Mouse (Mus musculus) frontal cortex, postnatal 25 days (tissue): ENCODE results near the gene Cldn15.
"Not testable (repeated sequence)": the region's sequence is repeated elsewhere in the genome, so short reads cannot be mapped to it uniquely, and the experiment has no call there.

Experiments
- DNase-seq, 2 experiments: peaks; one replicate each; pipeline ENCODE4 v3.0.0; 2022; ENCODE audit warnings: low spot score in 2 of 2

Cldn15 gene

DNA sequence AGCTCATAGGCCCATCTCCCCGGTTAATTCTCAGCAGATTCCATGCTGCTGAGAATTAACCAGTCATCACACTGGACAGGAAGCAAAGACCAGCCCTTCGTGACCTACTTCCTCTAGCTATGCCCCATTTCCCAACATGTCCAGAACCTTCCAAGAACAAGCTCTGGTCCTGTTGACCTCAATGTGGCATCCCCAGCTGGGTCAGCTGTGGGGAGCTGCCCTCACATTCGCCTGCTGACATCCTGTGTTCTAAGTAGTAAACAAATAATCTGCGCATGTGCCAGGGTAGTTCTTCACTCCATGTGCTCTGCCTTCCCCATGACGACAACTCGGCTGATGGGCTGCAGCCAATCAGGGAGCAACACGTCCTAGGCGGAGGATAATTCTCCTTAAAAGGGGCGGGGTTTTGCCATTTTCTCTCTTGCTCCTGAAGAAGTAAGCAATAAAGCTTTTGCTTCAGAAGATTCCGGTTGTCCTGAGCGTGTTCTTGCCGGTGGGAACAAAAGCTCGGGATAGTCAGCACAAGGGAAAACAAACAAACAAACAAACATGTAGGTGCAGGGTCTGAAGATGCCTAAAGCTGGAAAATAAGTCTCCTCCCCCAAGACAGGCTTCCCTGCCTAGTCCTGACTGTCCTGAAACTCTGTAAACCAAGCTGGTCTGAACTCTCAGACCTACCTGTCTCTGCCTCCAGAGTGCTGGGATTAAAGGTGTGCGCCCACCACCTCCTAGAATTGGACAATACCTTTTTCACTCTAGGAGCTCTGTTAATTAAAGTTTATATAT is 16.7 kb upstream of the Cldn15 start:
- not testable (repeated sequence) for DNase-seq

DNA sequence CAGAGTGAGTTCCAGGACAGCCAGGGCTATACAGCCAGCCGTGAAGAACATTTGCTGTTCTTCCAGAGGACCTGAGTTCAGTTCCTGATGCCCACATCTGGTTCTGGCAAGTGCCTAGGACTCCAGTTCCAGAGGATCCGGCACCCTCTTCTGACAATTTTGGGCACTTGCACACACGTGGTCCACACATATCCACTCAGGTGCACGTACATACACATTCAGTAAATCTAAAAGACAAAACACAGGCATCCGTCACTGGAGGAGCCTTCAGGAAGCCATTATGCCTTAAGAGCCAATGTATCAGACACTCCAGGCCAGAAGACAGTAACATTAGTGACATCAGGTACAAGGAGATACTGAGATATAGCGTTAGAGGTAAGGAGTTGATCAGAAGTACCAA is 15.9 kb upstream of the Cldn15 start:
- DNase-seq: no peak

DNA sequence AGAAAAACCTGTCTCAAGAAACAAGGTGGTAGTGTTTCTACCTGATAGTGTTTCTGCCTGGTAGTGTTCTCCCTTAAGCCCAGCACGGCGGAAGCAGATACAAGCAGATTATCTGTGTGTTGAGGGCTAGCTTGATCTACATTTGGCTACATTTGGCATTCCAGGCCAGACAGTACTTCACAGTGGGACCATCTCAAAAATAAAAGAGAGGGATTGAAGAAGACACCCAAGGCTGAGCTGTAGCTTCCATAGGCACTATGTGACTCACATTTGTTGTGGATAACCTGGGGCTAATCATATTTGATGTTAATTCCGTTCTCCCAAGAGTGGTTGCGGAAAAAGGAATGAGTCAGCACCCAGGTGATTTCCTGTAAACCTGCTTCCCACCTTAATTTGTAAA is 14.3 kb upstream of the Cldn15 start:
- DNase-seq: no peak

DNA sequence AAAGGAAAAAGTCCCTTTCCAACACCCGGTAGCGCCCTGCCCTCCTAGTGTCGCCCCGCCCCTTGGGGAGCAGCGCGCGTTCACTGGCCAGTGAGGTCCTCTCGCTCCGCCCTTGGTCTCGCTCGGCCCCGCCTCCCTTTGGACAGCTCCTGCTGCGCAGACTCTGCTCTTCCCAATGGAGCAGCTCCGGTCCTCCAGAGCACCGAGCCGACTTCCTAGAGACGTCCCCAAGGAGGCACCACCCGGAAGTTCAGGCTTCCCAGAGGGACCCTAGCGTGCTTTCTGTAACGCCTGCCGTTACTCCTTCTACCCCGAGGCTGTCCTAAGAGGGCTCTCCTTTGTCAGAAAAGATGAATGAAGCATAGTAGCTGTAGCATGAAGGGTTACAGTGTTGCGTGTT is 13.4 kb upstream of the Cldn15 start, which contains the start of gene Fis1:
Gene Fis1, plus strand, starts transcription at position 261 of the 400 bp plus-strand sequence.
- DNase-seq: peak; percentile 86 to 88

DNA sequence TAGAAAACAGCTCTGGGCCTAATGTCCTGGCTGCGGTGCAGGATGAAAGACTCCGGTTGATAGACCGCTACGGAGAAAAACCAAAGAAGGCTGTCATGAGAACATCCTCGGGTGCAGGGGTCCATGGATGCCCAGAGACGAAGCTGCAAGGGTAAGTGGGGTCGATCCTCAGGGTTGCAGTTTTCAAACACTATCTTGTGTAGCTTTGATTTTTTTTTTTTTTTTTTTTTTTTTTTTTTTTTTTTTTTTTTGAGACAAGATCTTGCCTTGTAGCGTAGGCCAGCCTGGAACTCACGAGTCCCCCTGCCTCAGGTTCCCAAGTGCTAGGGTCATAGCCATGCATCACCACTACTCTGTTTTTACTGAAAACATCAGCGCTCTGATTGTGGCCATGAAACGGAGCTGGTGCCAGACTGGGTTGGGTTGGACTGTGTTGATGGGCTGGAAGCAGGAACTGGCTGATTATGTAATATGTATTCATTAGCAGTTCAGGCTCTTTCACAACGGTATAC is 12.9 kb upstream of the Cldn15 start:
- DNase-seq: no peak

DNA sequence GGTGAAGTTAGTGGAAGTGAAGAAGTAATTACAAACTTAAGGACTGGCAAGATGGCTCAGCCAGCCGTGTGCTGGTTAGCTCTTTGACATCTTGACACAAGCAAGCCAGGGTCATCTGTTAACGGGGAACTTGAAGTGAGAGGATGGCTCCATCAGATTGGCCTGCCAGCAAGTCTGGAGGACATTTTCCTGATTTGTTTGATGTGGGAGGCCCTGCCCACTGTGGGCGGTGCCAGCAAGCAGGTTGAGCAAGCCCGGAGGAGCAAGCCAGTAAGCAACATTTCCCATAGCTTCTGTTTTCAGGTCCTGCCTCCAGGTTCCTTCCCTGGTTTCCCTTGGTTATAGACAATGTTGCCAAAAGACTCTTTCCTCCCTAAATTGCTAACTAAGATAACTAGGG is 10.8 kb upstream of the Cldn15 start:
- DNase-seq: no peak

DNA sequence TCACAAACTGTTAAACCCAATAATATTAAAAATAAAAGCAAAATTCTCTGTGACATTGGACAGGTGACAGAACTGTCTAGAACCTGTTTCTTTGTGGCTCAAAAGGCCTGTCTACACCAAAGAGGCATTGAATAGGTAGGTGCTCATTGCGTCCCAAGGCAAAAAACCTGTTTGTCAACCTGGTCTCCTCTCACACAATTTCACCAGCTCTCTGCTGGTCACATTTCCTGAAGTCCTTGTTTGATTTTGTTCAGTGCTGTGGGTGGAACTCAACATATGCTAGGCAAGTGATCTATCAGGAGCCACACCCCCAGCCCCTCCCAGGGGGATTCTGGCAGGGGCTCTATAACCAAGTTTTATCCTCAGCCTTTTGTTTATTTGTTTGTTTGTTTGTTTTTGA is 9.2 kb upstream of the Cldn15 start:
- DNase-seq: no peak

DNA sequence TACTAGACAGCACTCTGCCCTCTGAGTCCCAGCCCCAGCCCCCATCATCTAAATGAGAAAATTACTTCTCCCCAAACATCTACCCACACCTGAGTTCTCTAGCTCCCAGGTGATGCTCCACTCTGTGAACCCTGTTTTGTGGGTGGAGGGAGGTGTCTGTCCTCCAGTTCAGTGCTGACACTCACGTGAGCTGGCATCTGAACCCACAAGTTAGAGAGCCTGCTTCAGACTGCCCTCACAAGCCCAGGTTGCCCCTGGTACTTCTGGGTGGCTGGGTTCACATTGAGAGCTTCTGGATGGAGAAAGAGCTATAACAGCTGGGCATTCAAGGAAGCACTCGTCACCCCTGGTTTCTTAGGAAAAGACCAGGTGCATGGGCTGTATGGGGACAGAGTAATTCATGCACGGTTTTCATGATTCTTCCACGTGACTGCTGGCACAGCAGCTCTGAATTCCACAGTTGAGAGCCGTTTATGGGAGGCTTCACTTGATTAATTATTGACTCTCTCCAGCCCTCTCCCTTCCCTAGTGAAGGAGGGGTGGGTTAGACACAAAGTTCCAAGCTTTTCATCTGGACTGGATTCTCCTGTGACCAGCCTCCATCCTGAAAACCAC is 7.3 kb upstream of the Cldn15 start:
- DNase-seq: no peak

DNA sequence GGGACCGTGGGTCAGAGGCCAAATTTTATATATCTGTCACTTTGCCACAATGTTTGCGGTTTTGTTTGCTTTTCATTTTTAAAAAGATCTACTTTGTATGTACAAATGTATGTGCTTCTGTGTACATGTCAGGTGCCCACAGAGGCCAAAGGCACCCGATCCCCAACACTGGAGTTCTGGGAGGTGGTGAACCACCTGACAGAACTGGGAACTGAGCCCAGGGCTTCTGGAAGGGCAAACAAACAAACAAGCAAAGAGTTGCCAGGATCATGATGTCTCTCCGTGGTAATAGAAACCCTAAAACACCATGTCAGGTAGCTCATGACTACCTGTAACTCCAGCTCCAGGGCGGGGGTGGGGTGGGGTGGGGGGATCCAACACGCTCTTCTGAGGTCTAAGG is 6.4 kb upstream of the Cldn15 start:
- DNase-seq: no peak

DNA sequence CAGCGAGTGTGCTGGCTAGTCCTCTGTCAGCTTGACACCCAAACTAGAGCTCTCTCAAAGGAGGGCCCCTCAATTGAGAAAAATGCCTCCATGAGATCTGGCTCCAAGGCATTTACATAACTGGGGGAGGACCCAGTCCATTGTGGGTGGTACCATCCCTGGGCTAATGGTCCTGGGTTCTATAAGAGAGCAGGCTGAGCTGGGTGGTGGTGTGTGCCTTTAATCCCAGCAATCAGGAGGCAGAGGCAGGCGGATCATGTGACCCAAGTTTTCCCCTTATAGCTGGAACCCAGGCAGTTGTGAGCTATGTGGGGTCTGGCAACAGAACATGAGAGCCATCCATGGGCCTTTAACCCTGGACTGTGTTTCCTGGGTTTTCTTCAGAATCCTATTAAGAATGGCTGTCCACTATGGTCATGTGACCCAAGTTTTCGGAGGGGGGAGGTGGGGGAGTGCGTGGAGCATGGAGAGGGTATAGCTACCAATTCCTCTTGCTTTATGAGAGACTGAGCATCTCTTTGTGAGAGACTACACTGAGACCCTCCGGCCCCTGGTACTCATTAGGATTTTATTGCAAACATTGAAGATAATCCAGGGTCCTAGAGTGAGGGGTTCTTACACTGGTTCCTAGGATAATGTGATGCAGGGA is 5.0 kb upstream of the Cldn15 start:
- DNase-seq: no peak

DNA sequence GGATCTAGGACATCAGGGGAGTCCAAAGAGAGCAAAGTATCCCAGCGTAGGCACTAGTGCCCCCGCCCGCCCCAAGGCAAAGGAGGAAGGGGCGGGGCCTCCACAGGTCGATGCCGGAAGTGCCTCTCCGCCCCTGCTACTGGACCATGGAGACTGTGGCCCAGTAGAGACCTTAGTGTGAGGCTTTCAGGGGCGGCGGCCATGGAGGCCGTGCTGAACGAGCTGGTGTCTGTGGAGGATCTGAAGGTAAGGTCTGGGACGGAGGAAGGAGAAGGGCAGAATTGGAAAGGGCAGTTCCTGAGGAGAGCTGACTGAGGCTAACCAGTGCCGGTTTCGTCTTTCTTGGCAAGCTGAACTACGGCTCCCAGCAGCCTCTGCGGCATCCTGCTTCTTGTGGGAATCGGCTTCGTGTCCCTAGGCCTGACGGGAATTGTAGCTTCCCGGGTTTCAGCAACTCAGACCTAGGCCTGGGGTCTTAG is 4.4 kb upstream of the Cldn15 start:
- peak; percentile 83 to 85 for DNase-seq

DNA sequence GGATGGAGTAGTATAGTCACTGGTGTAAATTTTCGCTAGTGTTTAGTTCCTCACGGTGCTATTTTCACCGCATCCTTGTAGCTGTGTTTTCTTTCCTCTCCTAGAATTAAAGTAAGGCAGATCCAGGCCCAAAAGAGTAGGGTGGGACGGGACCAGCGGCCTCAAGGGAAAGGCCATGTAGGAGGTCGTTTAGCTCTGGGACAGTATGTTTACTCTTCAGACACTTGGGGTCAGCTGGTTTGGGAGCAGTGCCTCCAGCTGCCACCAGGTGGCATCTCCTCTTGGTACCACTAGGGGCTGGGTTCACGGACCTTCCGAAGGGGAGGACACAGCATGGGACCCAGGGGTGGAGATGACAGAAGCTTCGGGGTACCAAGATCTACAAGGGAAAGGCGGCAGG is 3.9 kb upstream of the Cldn15 start:
- DNase-seq: peak; percentile 71 to 74

DNA sequence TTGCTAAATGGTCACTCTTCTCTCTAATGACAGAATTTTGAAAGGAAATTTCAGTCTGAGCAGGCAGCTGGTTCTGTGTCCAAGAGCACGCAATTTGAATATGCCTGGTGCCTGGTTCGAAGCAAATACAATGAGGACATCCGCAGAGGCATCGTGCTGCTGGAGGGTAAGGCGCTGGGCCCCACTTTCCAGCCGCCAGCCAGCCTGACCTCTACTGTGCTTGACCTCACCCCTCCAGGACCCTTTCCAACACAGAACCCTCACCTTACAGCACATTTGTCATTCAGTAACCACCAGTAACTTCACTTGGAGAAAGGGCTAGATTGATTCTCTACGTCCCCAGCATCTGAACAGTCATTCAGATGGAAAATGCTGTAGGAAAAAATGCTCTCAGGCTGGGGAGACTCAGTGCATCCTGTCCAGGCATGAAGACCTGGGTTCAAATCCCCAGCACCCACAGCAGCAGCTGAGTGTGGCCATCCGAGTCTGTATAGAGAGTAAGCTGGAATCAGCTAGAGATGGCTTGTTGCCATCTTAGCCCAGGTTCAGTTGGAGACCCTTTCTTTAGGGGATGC is 3.4 kb upstream of the Cldn15 start:
- DNase-seq: no peak

DNA sequence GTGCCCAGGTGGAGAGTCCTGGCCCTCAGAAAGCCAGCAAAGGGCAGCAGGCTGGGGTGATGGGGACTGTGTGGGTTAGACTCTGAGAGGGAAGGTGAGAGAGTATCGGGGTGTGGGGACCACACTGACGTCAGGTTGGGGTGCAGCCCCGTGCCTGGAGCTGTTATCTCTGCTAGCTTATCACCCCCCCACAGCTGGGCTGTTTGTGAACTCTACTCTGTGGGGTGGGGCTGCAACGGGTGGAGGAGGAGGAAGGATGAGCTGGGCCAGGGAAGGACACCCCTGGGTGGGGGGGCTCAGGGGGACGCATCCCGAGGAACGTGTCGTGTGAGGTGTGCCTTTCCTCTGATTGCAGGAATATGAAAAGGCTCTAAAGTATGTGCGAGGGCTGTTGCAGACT is 1.2 kb upstream of the Cldn15 start:
- no peak for DNase-seq

DNA sequence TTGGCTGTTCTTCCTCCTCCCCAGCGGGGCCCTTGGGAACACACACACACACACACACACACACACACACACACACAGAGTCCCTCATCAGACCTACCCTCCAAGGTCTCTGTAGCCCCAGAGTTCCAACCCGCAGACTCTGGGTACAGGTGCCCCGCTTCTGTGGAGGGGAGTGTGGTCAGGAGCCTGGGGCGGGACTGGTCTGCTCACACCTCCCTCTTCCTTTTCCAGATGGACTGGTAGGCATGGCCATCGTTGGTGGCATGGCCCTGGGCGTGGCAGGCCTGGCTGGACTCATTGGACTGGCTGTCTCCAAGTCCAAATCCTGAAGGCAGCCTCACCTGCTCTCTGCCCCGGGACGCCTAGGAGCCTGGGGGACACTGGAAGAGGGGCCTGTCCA is 730 bp upstream of the Cldn15 start:
- DNase-seq: no peak

DNA sequence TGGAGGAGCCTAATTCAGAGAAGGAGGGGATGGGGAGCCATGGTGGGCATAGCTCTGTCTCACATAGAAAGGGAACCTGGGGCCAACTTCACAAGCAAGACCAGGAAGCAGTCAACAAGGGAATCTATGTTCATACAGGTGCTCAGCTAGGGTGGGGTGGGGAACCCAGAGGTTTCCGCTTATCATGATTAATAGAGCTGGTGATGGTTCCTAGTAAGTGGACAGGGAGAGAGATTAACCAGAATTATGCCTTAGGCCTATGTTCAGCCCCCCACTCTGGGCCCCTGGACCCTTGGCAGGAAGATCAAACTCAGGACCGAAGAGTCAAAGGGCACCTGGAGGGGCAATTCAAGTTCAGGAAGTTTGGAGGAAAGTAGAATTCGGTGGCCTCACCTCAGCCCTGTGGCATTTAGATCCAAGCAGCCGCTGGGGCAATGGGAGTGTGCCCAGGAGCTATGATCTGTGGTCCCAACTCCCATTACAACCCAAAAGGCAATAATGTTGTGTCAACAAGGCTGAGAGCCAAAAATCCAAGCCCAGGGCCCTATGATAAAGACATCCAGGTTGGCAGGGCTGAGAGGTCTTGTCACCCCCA is 542 bp downstream of the Cldn15 start:
- DNase-seq: no peak

DNA sequence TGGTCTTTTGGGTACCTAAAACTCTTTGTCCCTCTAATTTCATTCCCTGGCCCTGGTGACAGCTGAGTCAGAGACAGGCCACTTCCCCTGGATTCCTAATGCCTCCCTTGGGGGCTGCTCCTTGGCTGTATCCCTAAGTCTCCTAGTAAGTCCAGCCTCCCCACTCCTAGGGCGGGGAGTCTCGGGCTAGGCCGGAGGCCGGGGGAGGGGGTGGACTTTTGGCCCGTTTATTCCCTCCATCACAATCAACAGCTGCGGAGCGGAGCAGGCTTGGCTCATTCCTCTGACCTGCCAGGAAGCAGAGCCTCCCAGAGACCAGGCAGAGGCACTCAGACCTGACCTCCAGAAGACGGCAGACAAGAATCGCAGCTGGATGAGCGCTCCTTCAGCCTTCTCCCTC is 1.2 kb downstream of the Cldn15 start:
- no peak for DNase-seq

DNA sequence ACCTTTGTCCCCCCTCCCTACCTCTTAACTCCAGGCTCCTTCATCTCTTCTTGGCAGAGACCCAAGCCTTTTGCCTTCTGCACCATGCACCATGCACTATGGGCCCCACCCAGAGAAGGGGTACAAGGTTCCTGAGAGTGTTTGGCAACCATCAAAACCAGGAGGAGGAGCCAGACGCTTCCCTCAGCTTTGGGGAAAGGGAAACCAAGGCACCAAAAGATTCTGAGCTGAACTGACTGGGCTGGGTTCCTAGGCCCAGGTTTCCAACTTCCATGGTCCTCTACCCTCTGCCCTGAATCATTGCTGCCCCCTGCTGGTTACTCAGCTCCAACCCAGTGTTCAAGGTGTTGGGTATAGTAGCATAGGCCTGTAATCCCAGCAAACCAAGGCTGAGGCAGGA is 4.3 kb downstream of the Cldn15 start:
- DNase-seq: peak in 1 of 2 experiments; percentile 26

DNA sequence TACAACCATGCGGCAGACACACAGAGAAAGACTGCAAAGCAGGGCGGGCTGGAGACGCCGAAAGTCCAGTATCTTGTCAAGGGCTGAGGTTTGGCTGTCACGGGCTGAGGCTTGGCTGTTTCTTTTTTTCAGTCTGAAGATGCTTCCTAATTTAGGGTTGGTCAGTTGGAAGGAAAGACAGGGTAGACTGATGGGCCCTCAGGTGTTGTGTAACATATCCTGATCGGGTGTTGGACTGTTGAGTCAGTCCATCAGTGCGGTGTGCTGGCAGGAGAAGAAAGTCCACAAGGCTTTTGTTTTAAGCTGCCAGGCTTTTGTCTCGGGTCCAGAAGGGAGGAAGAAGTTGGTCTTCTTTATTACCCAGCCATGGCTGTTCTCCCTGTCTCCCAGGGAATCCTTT is 7.3 kb downstream of the Cldn15 start:
- no peak for DNase-seq

DNA sequence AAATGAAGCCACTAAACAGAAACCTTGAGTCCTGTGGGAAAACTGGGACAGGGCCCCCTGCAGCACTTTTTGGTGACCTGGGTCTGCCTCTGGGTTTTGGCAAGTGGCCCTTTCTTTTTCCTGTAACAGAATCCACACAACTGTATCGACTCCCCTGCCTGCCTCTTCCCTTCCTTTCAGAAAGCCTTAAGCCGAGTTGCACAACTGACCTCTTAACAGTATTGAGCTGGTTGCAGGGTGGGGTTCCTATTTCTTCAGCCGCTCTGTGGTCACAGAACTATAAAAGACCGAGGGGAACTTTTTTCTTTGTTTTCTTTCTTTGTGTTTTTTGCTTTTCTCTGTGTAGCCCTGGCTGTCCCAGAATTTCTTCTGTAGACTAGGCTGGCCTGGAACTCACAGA is 11.4 kb downstream of the Cldn15 start:
- DNase-seq: no peak

DNA sequence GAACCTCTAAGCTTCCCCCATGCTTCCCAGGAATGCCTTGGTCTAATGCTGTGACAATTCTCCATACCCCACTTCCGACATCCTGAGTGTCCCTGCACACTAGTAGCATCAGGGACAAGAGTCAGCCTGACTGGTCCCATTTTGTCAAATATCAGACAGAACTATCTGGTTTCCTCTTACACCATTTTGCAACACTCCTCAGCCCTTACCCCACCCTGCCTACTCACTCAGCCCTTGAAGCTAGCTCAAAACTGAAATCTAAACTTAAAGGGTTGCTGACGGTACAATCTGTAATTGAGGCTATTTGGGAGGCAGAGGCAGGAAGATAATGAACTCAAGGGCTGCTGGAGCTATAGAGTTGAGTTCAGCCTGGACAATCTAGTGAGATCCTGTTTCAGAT is 13.3 kb downstream of the Cldn15 start:
- no peak for DNase-seq

DNA sequence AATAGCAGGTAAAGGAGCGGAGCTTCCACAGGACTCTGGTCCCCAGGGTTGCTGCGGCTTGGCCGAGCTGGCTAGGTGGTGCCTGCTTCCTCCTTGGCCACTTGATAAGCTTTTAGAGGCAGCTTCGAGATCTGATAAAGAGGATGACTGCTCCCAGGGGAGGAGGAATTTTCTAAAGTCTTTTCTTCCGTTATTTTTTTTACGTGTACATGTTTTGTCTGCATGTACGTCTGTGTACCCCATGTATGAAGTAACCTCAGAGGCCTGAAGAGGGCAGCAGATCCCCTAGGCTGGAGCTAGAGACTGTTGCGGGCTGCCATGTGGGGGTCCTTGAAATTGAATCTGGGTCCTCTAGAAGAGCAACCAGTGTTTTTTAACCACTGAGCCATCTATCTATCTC is 14.6 kb downstream of the Cldn15 start:
- no peak for DNase-seq
